Mouse (Mus musculus) liver, embryonic 15.5 days (tissue): ENCODE data around the gene Usp33. TPM values are rescaled to one million over a fixed set of nuclear protein-coding genes. Genes with fewer than 3 reads are reported as not detected.

Experiments used
- ATAC-seq: fragments of 200-750 bp; cut with Nextera tagmentation; 2 replicates; pipeline ENCODE4 v1.8.0; 2017; ENCODE audit warnings: moderate number of reproducible peaks, mild to moderate bottlenecking, moderate library complexity; ENCODE audit not compliant: insufficient read depth
- H3K27ac ChIP-seq: fragments of 300-500 bp; sonication (generic); replicated peaks from 2 replicates; pipeline ENCODE4 v1.5.1; 2015; ENCODE audit warnings: mild to moderate bottlenecking, inconsistent platforms
- H3K27me3 ChIP-seq: fragments of 300-500 bp; sonication (generic); 2 replicates; pipeline ENCODE4 v1.6.1; 2015; ENCODE audit warnings: mild to moderate bottlenecking, inconsistent platforms
- H3K36me3 ChIP-seq: fragments of 300-500 bp; sonication (generic); replicated peaks from 2 replicates; pipeline ENCODE4 v1.6.1; 2015; ENCODE audit warnings: moderate library complexity, mild to moderate bottlenecking, inconsistent platforms
- H3K4me1 ChIP-seq: fragments of 300-500 bp; sonication (generic); replicated peaks from 2 replicates; pipeline ENCODE4 v1.6.1; 2015; ENCODE audit warnings: inconsistent platforms
- H3K4me2 ChIP-seq: fragments of 300-500 bp; sonication (generic); 2 replicates; pipeline ENCODE4 v1.6.1; 2015; ENCODE audit warnings: moderate library complexity, mild to moderate bottlenecking, inconsistent platforms
- H3K4me3 ChIP-seq: fragments of 300-500 bp; sonication (generic); replicated peaks from 2 replicates; pipeline ENCODE4 v1.5.1; 2015; ENCODE audit warnings: mild to moderate bottlenecking, inconsistent platforms
- H3K9ac ChIP-seq: fragments of 300-500 bp; sonication (generic); 2 replicates; pipeline ENCODE4 v1.6.1; 2015; ENCODE audit warnings: moderate library complexity, mild to moderate bottlenecking, inconsistent platforms
- H3K9me3 ChIP-seq: fragments of 300-500 bp; sonication (generic); replicated peaks from 2 replicates; pipeline ENCODE4 v1.6.1; 2016; ENCODE audit warnings: inconsistent platforms
- WGBS: fragments of 180-500 bp; shearing (Covaris S2); methylation state at CpG from one replicate; pipeline ENCODE4 v1.1.7; 2015; ENCODE audit warnings: mixed read lengths; ENCODE audit not compliant: insufficient replicate concordance; 5-methylcytosine and 5-hydroxymethylcytosine counted together
- polyA plus RNA-seq: library from polyadenylated mRNA; unstranded; fragments of >200 nt; fragmentation: Nextera tagmentation; extraction: Ambion mirVana; gene quantifications from 2 replicates; pipeline ENCODE4 v1.2.1, GENCODE M21; 2015

Gene Usp33
- polyA plus RNA-seq, 1 experiment from 2014 or later, result 19.6 TPM

GRCm38 (mm10) chr3:152347227-152347626, 949 bp downstream of the Usp33 start:
- Histone ChIP-seq H3K9ac (peak overlapping the region; percentile 83), H3K27me3 (no peaks in the 10 kb centered on the region), H3K27ac (peak overlapping the region; percentile 95), H3K36me3 (0 out of 2 replicates have a peak, but pooled peaks cover 7% of the 10 kb centered on the region), H3K4me2 (peak overlapping the region; percentile 73), H3K9me3 (no peaks in the 10 kb centered on the region), H3K4me1 (peaks cover 51% of the 10 kb centered on the region), H3K4me3 (peak overlapping the region; percentile 82)
- 17% methylated on average over 3 of the region's 3 CpGs for WGBS
- peak; percentile 47 for ATAC-seq

GRCm38 (mm10) chr3:152348011-152348830, 1.9 kb downstream of the Usp33 start:
- H3K9ac ChIP-seq, result no peak overlapping the region
- H3K4me1 ChIP-seq, result peaks cover 58% of the 10 kb centered on the region
- H3K27me3 ChIP-seq, result no peaks in the 10 kb centered on the region
- no peak for ATAC-seq
- H3K4me3 ChIP-seq, result 0 out of 2 replicates have a peak overlapping the region, but pooled peaks have one; percentile 82
- peak overlapping the region; percentile 19; the same call in 1 of the 2 replicates for H3K27ac ChIP-seq
- H3K4me2 ChIP-seq, result peak overlapping the region; percentile 73
- WGBS, result 80% methylated on average over 10 of the region's 10 CpGs
- no peaks in the 10 kb centered on the region for H3K9me3 ChIP-seq
- peaks cover 7% of the 10 kb centered on the region; the same call in 1 of the 2 replicates for H3K36me3 ChIP-seq

GRCm38 (mm10) chr3:152350431-152350830, 4.2 kb downstream of the Usp33 start:
- Histone ChIP-seq H3K9me3 (no peaks in the 10 kb centered on the region), H3K36me3 (peaks cover 7% of the 10 kb centered on the region; the same call in 1 of the 2 replicates), H3K4me3 (no peak overlapping the region), H3K27me3 (no peaks in the 10 kb centered on the region), H3K9ac (no peak overlapping the region), H3K4me1 (peaks cover 72% of the 10 kb centered on the region), H3K27ac (peak overlapping the region; percentile 19; the same call in 1 of the 2 replicates), H3K4me2 (no peak overlapping the region)
- ATAC-seq, result no peak
- WGBS, result 68% methylated on average over 3 of the region's 3 CpGs

- 66% methylated on average over 5 of the region's 5 CpGs for WGBS
- H3K36me3 ChIP-seq, result peaks cover 7% of the 10 kb centered on the region; the same call in 1 of the 2 replicates
- H3K27me3 ChIP-seq, result no peaks in the 10 kb centered on the region
- H3K4me3 ChIP-seq, result no peak overlapping the region
- H3K27ac ChIP-seq, result peak overlapping the region; percentile 19; the same call in 1 of the 2 replicates
- no peak overlapping the region for H3K9ac ChIP-seq
- H3K9me3 ChIP-seq, result no peaks in the 10 kb centered on the region
- H3K4me1 ChIP-seq, result peaks cover 76% of the 10 kb centered on the region
- ATAC-seq, result no peak
- no peak overlapping the region for H3K4me2 ChIP-seq
These were observed 4.7 kb downstream of the Usp33 start for GRCm38 (mm10) chr3:152350966-152351365.

GRCm38 (mm10) chr3:152352289-152352688, 6.0 kb downstream of the Usp33 start:
- Histone ChIP-seq H3K9me3 (no peaks in the 10 kb centered on the region), H3K4me3 (no peak overlapping the region), H3K4me2 (no peak overlapping the region), H3K9ac (no peak overlapping the region), H3K27ac (no peak overlapping the region; the same call in 1 of the 2 replicates), H3K4me1 (peaks cover 76% of the 10 kb centered on the region), H3K27me3 (no peaks in the 10 kb centered on the region), H3K36me3 (peaks cover 7% of the 10 kb centered on the region; the same call in 1 of the 2 replicates)
- WGBS, result 64% methylated on average over 4 of the region's 4 CpGs
- ATAC-seq, result no peak

- ATAC-seq, result no peak
- whole genome bisulfite sequencing, result 82% methylated on average over 10 of the region's 10 CpGs
- Histone ChIP-seq H3K27me3 (no peaks in the 10 kb centered on the region), H3K4me1 (peaks cover 66% of the 10 kb centered on the region), H3K36me3 (peaks cover 9% of the 10 kb centered on the region), H3K4me3 (no peak overlapping the region), H3K9ac (no peak overlapping the region), H3K9me3 (no peaks in the 10 kb centered on the region), H3K27ac (no peak overlapping the region), H3K4me2 (no peak overlapping the region)
These were observed 7.3 kb downstream of the Usp33 start for GRCm38 (mm10) chr3:152353434-152354177.

- WGBS, result 27% methylated on average over 5 of the region's 5 CpGs
- peaks cover 18% of the 10 kb centered on the region for H3K36me3 ChIP-seq
- no peak overlapping the region for H3K9ac ChIP-seq
- H3K27ac ChIP-seq, result peak overlapping the region; percentile 88
- ATAC-seq, result peak; percentile 91
- peak overlapping the region; percentile 46 for H3K4me2 ChIP-seq
- H3K4me3 ChIP-seq, result no peak overlapping the region
- no peaks in the 10 kb centered on the region for H3K27me3 ChIP-seq
- no peaks in the 10 kb centered on the region for H3K9me3 ChIP-seq
- peaks cover 50% of the 10 kb centered on the region for H3K4me1 ChIP-seq
These were observed 9.1 kb downstream of the Usp33 start for GRCm38 (mm10) chr3:152355361-152355760.

- Histone ChIP-seq H3K36me3 (peaks cover 32% of the 10 kb centered on the region), H3K27ac (0 out of 2 replicates have a peak overlapping the region, but pooled peaks have one; percentile 8), H3K9me3 (no peaks in the 10 kb centered on the region), H3K4me2 (no peak overlapping the region), H3K9ac (no peak overlapping the region), H3K27me3 (no peaks in the 10 kb centered on the region), H3K4me3 (no peak overlapping the region), H3K4me1 (peaks cover 38% of the 10 kb centered on the region)
- ATAC-seq, result no peak
- WGBS, result 89% methylated on average over 9 of the region's 9 CpGs
These were observed 10.5 kb downstream of the Usp33 start for GRCm38 (mm10) chr3:152356751-152357150.

GRCm38 (mm10) chr3:152359151-152359550, 12.9 kb downstream of the Usp33 start:
- Histone ChIP-seq H3K36me3 (peaks cover 55% of the 10 kb centered on the region), H3K9ac (no peak overlapping the region), H3K4me1 (peaks cover 19% of the 10 kb centered on the region), H3K4me3 (no peak overlapping the region), H3K9me3 (no peaks in the 10 kb centered on the region), H3K27me3 (no peaks in the 10 kb centered on the region), H3K27ac (no peak overlapping the region), H3K4me2 (no peak overlapping the region)
- ATAC-seq, result no peak
- 84% methylated on average over 7 of the region's 7 CpGs for WGBS

- no peak for ATAC-seq
- Histone ChIP-seq H3K4me3 (no peak overlapping the region), H3K27me3 (no peaks in the 10 kb centered on the region), H3K36me3 (peaks cover 95% of the 10 kb centered on the region), H3K9me3 (no peaks in the 10 kb centered on the region), H3K27ac (no peak overlapping the region), H3K9ac (no peak overlapping the region), H3K4me2 (no peak overlapping the region), H3K4me1 (no peaks in the 10 kb centered on the region)
- 74% methylated on average over 2 of the region's 2 CpGs for WGBS
These were observed 17.9 kb downstream of the Usp33 start for GRCm38 (mm10) chr3:152364181-152364580.

- 82% methylated on average over 4 of the region's 4 CpGs for WGBS
These were observed 29.8 kb downstream of the Usp33 start for GRCm38 (mm10) chr3:152376063-152376462.

More at GRCm38 (mm10) chr3:152376063-152376462, 29.8 kb downstream of the Usp33 start:
- Histone ChIP-seq H3K27me3 (no peaks in the 10 kb centered on the region), H3K9ac (no peak overlapping the region), H3K9me3 (no peaks in the 10 kb centered on the region), H3K4me1 (no peaks in the 10 kb centered on the region), H3K4me3 (no peak overlapping the region), H3K36me3 (peaks cover 88% of the 10 kb centered on the region), H3K4me2 (no peak overlapping the region), H3K27ac (no peak overlapping the region)
- no peak for ATAC-seq
